Mouse (Mus musculus) hindbrain, embryonic 10.5 days (tissue): ENCODE data around the gene Pip5k1b. TPM values are rescaled to one million over a fixed set of nuclear protein-coding genes. Genes with fewer than 3 reads are reported as not detected.

Experiments used
- DNase-seq: peaks from one replicate; pipeline ENCODE4 v3.0.0-alpha.2; 2017; ENCODE audit warnings: low spot score
- H3K27ac ChIP-seq: fragments of 300-500 bp; sonication (generic); 2 replicates; pipeline ENCODE4 v1.5.1; 2016; ENCODE audit warnings: mild to moderate bottlenecking, moderate library complexity
- H3K27me3 ChIP-seq: fragments of 300-500 bp; sonication (generic); 2 replicates; pipeline ENCODE4 v1.6.1; 2016; ENCODE audit warnings: mild to moderate bottlenecking; ENCODE audit not compliant: poor library complexity, insufficient read depth, severe bottlenecking
- H3K36me3 ChIP-seq: fragments of 300-500 bp; sonication (generic); 2 replicates; pipeline ENCODE4 v1.6.1; 2016; ENCODE audit warnings: mild to moderate bottlenecking, moderate library complexity
- H3K4me1 ChIP-seq: fragments of 300-500 bp; sonication (generic); replicated peaks from 2 replicates; pipeline ENCODE4 v1.6.1; 2016; ENCODE audit warnings: mild to moderate bottlenecking
- H3K4me3 ChIP-seq: fragments of 300-500 bp; sonication (generic); 2 replicates; pipeline ENCODE4 v1.5.1; 2016; ENCODE audit warnings: mild to moderate bottlenecking, moderate library complexity
- H3K9me3 ChIP-seq: fragments of 300-500 bp; sonication (generic); 2 replicates; pipeline ENCODE4 v1.6.1; 2016; ENCODE audit warnings: mild to moderate bottlenecking, moderate library complexity
- WGBS: fragments of 180-500 bp; shearing (Covaris S2); methylation state at CpG from one replicate; pipeline ENCODE4 v1.1.7; 2016; 5-methylcytosine and 5-hydroxymethylcytosine counted together
- polyA plus RNA-seq: library from polyadenylated mRNA; unstranded; fragments of >200 nt; fragmentation: Nextera tagmentation; extraction: Ambion mirVana; gene quantifications from 2 replicates; pipeline ENCODE4 v1.2.1, GENCODE M21; 2016

The Pip5k1b gene
- polyA plus RNA-seq, 1 experiment from 2014 or later: 0.82 TPM

- H3K4me3 ChIP-seq: no peak overlapping the region
- DNase-seq: no peak
- no peaks in the 10 kb centered on the region for H3K36me3 ChIP-seq
- H3K27me3 ChIP-seq: no peaks in the 10 kb centered on the region
- peaks cover 17% of the 10 kb centered on the region for H3K4me1 ChIP-seq
- no peaks in the 10 kb centered on the region for H3K9me3 ChIP-seq
- H3K27ac ChIP-seq: no peak overlapping the region
- 42% methylated on average over 13 of the region's 13 CpGs for WGBS
These were observed 47.4 kb downstream of the Pip5k1b start for GRCm38 (mm10) chr19:24508087-24508767.

GRCm38 (mm10) chr19:24502736-24503421 is 52.8 kb downstream of the Pip5k1b start:
- H3K27ac ChIP-seq: no peak overlapping the region
- DNase-seq: no peak
- no peak overlapping the region for H3K4me3 ChIP-seq
- no peaks in the 10 kb centered on the region for H3K36me3 ChIP-seq
- no peaks in the 10 kb centered on the region for H3K9me3 ChIP-seq
- peaks cover 15% of the 10 kb centered on the region for H3K4me1 ChIP-seq
- H3K27me3 ChIP-seq: no peaks in the 10 kb centered on the region
- WGBS: 87% methylated on average over 10 of the region's 10 CpGs

- H3K9me3 ChIP-seq: no peaks in the 10 kb centered on the region
- H3K4me3 ChIP-seq: no peak overlapping the region
- peaks cover 8% of the 10 kb centered on the region; the same call in 1 of the 2 replicates for H3K4me1 ChIP-seq
- H3K27me3 ChIP-seq: no peaks in the 10 kb centered on the region
- H3K27ac ChIP-seq: no peak overlapping the region
- H3K36me3 ChIP-seq: no peaks in the 10 kb centered on the region
- DNase-seq: no peak
These were observed 54.1 kb downstream of the Pip5k1b start for GRCm38 (mm10) chr19:24501525-24501924.

- WGBS: 86% methylated on average over 5 of the region's 5 CpGs
- no peaks in the 10 kb centered on the region for H3K9me3 ChIP-seq
These were observed 55.2 kb downstream of the Pip5k1b start for GRCm38 (mm10) chr19:24500431-24500830.

GRCm38 (mm10) chr19:24499291-24499690 is 56.4 kb downstream of the Pip5k1b start:
- 74% methylated on average over 3 of the region's 3 CpGs for WGBS
- Histone ChIP-seq H3K36me3 (no peaks in the 10 kb centered on the region), H3K4me3 (no peak overlapping the region), H3K4me1 (peaks cover 8% of the 10 kb centered on the region; the same call in 1 of the 2 replicates), H3K9me3 (no peaks in the 10 kb centered on the region), H3K27ac (no peak overlapping the region), H3K27me3 (no peaks in the 10 kb centered on the region)
- DNase-seq: no peak

More at GRCm38 (mm10) chr19:24500431-24500830, 55.2 kb downstream of the Pip5k1b start:
- no peaks in the 10 kb centered on the region for H3K36me3 ChIP-seq
- H3K27ac ChIP-seq: no peak overlapping the region
- no peak overlapping the region for H3K4me3 ChIP-seq
- no peak for DNase-seq
- no peaks in the 10 kb centered on the region for H3K27me3 ChIP-seq
- H3K4me1 ChIP-seq: peaks cover 8% of the 10 kb centered on the region; the same call in 1 of the 2 replicates

GRCm38 (mm10) chr19:24493887-24494286 is 61.8 kb downstream of the Pip5k1b start:
- no peak overlapping the region for H3K4me3 ChIP-seq
- 86% methylated on average over 4 of the region's 4 CpGs for WGBS
- H3K36me3 ChIP-seq: no peaks in the 10 kb centered on the region
- DNase-seq: no peak
- no peaks in the 10 kb centered on the region for H3K27me3 ChIP-seq
- H3K9me3 ChIP-seq: no peaks in the 10 kb centered on the region
- no peak overlapping the region for H3K27ac ChIP-seq
- H3K4me1 ChIP-seq: peaks cover 6% of the 10 kb centered on the region; the same call in 1 of the 2 replicates

- H3K27me3 ChIP-seq: no peaks in the 10 kb centered on the region
- WGBS: 29% methylated on average over 3 of the region's 3 CpGs
- DNase-seq: no peak
- H3K9me3 ChIP-seq: no peaks in the 10 kb centered on the region
- H3K27ac ChIP-seq: no peak overlapping the region
- H3K4me1 ChIP-seq: peaks cover 6% of the 10 kb centered on the region; the same call in 1 of the 2 replicates
- no peak overlapping the region for H3K4me3 ChIP-seq
- no peaks in the 10 kb centered on the region for H3K36me3 ChIP-seq
These were observed 63.8 kb downstream of the Pip5k1b start for GRCm38 (mm10) chr19:24491824-24492223.

GRCm38 (mm10) chr19:24490275-24490674 is 65.4 kb downstream of the Pip5k1b start:
- Histone ChIP-seq H3K4me3 (no peak overlapping the region), H3K27ac (no peak overlapping the region), H3K4me1 (peaks cover 6% of the 10 kb centered on the region; the same call in 1 of the 2 replicates), H3K27me3 (no peaks in the 10 kb centered on the region), H3K36me3 (no peaks in the 10 kb centered on the region), H3K9me3 (no peaks in the 10 kb centered on the region)
- WGBS: 65% methylated on average over 5 of the region's 5 CpGs
- DNase-seq: no peak

GRCm38 (mm10) chr19:24486433-24487296 is 69.0 kb downstream of the Pip5k1b start:
- H3K4me1 ChIP-seq: peaks cover 12% of the 10 kb centered on the region

GRCm38 (mm10) chr19:24484612-24485194 is 71.0 kb downstream of the Pip5k1b start:
- no peak for DNase-seq
- peaks cover 11% of the 10 kb centered on the region for H3K4me1 ChIP-seq
- no peaks in the 10 kb centered on the region for H3K36me3 ChIP-seq
- 51% methylated on average over 4 of the region's 4 CpGs for WGBS
- no peak overlapping the region for H3K27ac ChIP-seq
- no peaks in the 10 kb centered on the region for H3K27me3 ChIP-seq
- H3K9me3 ChIP-seq: no peaks in the 10 kb centered on the region
- no peak overlapping the region for H3K4me3 ChIP-seq

More at GRCm38 (mm10) chr19:24486433-24487296, 69.0 kb downstream of the Pip5k1b start:
- Histone ChIP-seq H3K4me3 (no peak overlapping the region), H3K27me3 (no peaks in the 10 kb centered on the region), H3K9me3 (no peaks in the 10 kb centered on the region), H3K36me3 (no peaks in the 10 kb centered on the region), H3K27ac (no peak overlapping the region)
- 73% methylated on average over 8 of the region's 8 CpGs for WGBS
- DNase-seq: no peak

- no peak overlapping the region for H3K27ac ChIP-seq
- DNase-seq: no peak
- no peaks in the 10 kb centered on the region for H3K27me3 ChIP-seq
- 66% methylated on average over 2 of the region's 2 CpGs for WGBS
- H3K9me3 ChIP-seq: no peaks in the 10 kb centered on the region
- H3K4me3 ChIP-seq: no peak overlapping the region
- H3K36me3 ChIP-seq: no peaks in the 10 kb centered on the region
- H3K4me1 ChIP-seq: peaks cover 30% of the 10 kb centered on the region
These were observed 74.8 kb downstream of the Pip5k1b start for GRCm38 (mm10) chr19:24480916-24481315.
